Mouse (Mus musculus): ENCODE results near the gene Ddx54.

The Ddx54 gene

GRCm38 (mm10) chr5:120612822-120613604 lies 474 bp downstream of the Ddx54 start:
- DNase-seq, result peak; percentile 100

- DNase-seq, result no peak
These were observed 3.4 kb downstream of the Ddx54 start for GRCm38 (mm10) chr5:120615903-120616302.

GRCm38 (mm10) chr5:120618778-120619177 lies 6.2 kb downstream of the Ddx54 start:
- no peak for DNase-seq

- DNase-seq, result peak; percentile 81 to 84
These were observed 6.7 kb downstream of the Ddx54 start for GRCm38 (mm10) chr5:120619201-120619600.

GRCm38 (mm10) chr5:120620375-120621077 lies 8.0 kb downstream of the Ddx54 start:
- DNase-seq, result peak; percentile 92 to 95

- DNase-seq, result peak; percentile 87 to 95
These were observed 8.7 kb downstream of the Ddx54 start for GRCm38 (mm10) chr5:120621078-120621765.

GRCm38 (mm10) chr5:120621846-120622197 lies 9.3 kb downstream of the Ddx54 start:
- no peak for DNase-seq

- peak; percentile 52 to 58 for DNase-seq
These were observed 9.8 kb downstream of the Ddx54 start for GRCm38 (mm10) chr5:120622198-120622851.

- peak in 1 of 2 experiments; percentile 25 for DNase-seq
These were observed 11.9 kb downstream of the Ddx54 start for GRCm38 (mm10) chr5:120624427-120624826.

- peak in 1 of 2 experiments; percentile 64 for DNase-seq
These were observed 13.9 kb downstream of the Ddx54 start for GRCm38 (mm10) chr5:120626399-120626798.

GRCm38 (mm10) chr5:120627515-120628300 lies 15.2 kb downstream of the Ddx54 start:
- no peak for DNase-seq

GRCm38 (mm10) chr5:120628624-120629023 lies 16.1 kb downstream of the Ddx54 start:
- DNase-seq, result no peak

GRCm38 (mm10) chr5:120631128-120631527 lies 18.6 kb downstream of the Ddx54 start:
- peak; percentile 64 to 71 for DNase-seq

- peak in 1 of 2 experiments; percentile 6 for DNase-seq
These were observed 19.4 kb downstream of the Ddx54 start for GRCm38 (mm10) chr5:120631892-120632291.

- DNase-seq, result no peak
These were observed 21.6 kb downstream of the Ddx54 start, which contains the start of gene Cfap73 for GRCm38 (mm10) chr5:120634131-120634530. Gene Cfap73 (minus strand): TSS chr5:120634235.

- DNase-seq, result no peak
These were observed 22.3 kb downstream of the Ddx54 start for GRCm38 (mm10) chr5:120634860-120635259.

- no peak for DNase-seq
These were observed 23.1 kb downstream of the Ddx54 start for GRCm38 (mm10) chr5:120635633-120636032.

- DNase-seq, result no peak
These were observed 27.6 kb downstream of the Ddx54 start for GRCm38 (mm10) chr5:120640094-120640493.

- DNase-seq, result no peak
These were observed 31.0 kb downstream of the Ddx54 start for GRCm38 (mm10) chr5:120643365-120644085.

- DNase-seq, result no peak
These were observed 31.7 kb downstream of the Ddx54 start for GRCm38 (mm10) chr5:120644227-120644626.

- DNase-seq, result no peak
These were observed 33.3 kb downstream of the Ddx54 start for GRCm38 (mm10) chr5:120645851-120646250.

Data from thymus, postnatal 36 days (tissue).